Mouse (Mus musculus) E14TG2a.4 (cell line): ENCODE data around the gene Actn1.

Experiments
- H3K27me3 ChIP-seq: 2 replicates; pipeline ENCODE4 v1.6.1; 2014; ENCODE audit warnings: low read length, control low read depth; ENCODE audit not compliant: insufficient read depth
- H3K36me3 ChIP-seq: 2 replicates; pipeline ENCODE4 v1.6.1; 2014; ENCODE audit warnings: low read length, control low read depth; ENCODE audit not compliant: insufficient read depth
- H3K4me1 ChIP-seq: replicated peaks from 2 replicates; pipeline ENCODE4 v1.6.1; 2014; ENCODE audit warnings: low read depth, low read length, control low read depth
- H3K4me3 ChIP-seq: replicated peaks from 2 replicates; pipeline ENCODE4 v1.5.1; 2014; ENCODE audit warnings: mild to moderate bottlenecking, low read length
- H3K9me3 ChIP-seq: 2 replicates; pipeline ENCODE4 v1.6.1; 2014; ENCODE audit warnings: low read length, control low read depth
- CTCF ChIP-seq: conservative IDR thresholded peaks from 2 replicates; pipeline ENCODE4 v1.5.1; 2014; ENCODE audit warnings: low read length
- NANOG ChIP-seq: IDR thresholded peaks from 2 replicates; pipeline ENCODE4 v1.6.1; 2014; ENCODE audit warnings: borderline replicate concordance, low read length, mixed read lengths
- POU5F1 ChIP-seq: IDR thresholded peaks from 2 replicates; pipeline ENCODE4 v1.6.1; 2014; ENCODE audit warnings: low read length, borderline replicate concordance

Actn1 gene

GRCm38 (mm10) chr12:80203284-80203683 is 56.9 kb downstream of the Actn1 start:
- no peaks in the 10 kb centered on the region for H3K27me3 ChIP-seq
- H3K4me1 ChIP-seq = peaks cover 69% of the 10 kb centered on the region
- peaks cover 92% of the 10 kb centered on the region for H3K36me3 ChIP-seq
- H3K4me3 ChIP-seq = no peak overlapping the region
- TF ChIP-seq POU5F1 = no peak
- no peak for TF ChIP-seq CTCF
- no peak for TF ChIP-seq NANOG
- no peaks in the 10 kb centered on the region for H3K9me3 ChIP-seq

GRCm38 (mm10) chr12:80199738-80200137 is 60.4 kb downstream of the Actn1 start:
- H3K36me3 ChIP-seq = peaks cover 89% of the 10 kb centered on the region
- H3K4me1 ChIP-seq = peaks cover 61% of the 10 kb centered on the region
- H3K27me3 ChIP-seq = no peaks in the 10 kb centered on the region
- H3K9me3 ChIP-seq = no peaks in the 10 kb centered on the region
- TF ChIP-seq NANOG = no peak
- TF ChIP-seq POU5F1 = no peak
- peak; percentile 79 for TF ChIP-seq CTCF
- no peak overlapping the region for H3K4me3 ChIP-seq

GRCm38 (mm10) chr12:80198487-80198886 is 61.7 kb downstream of the Actn1 start:
- no peaks in the 10 kb centered on the region for H3K27me3 ChIP-seq
- H3K9me3 ChIP-seq = no peaks in the 10 kb centered on the region
- peaks cover 88% of the 10 kb centered on the region for H3K36me3 ChIP-seq
- TF ChIP-seq NANOG (no peak), CTCF (peak; percentile 81)
- H3K4me1 ChIP-seq = peaks cover 49% of the 10 kb centered on the region
- H3K4me3 ChIP-seq = no peak overlapping the region

GRCm38 (mm10) chr12:80197343-80197742 is 62.8 kb downstream of the Actn1 start:
- H3K27me3 ChIP-seq = no peaks in the 10 kb centered on the region
- no peaks in the 10 kb centered on the region for H3K9me3 ChIP-seq
- H3K4me3 ChIP-seq = no peak overlapping the region
- peak; percentile 96 for TF ChIP-seq CTCF
- TF ChIP-seq POU5F1 = no peak
- no peak for TF ChIP-seq NANOG
- peaks cover 42% of the 10 kb centered on the region for H3K4me1 ChIP-seq
- H3K36me3 ChIP-seq = peaks cover 88% of the 10 kb centered on the region

GRCm38 (mm10) chr12:80191806-80192205 is 68.4 kb downstream of the Actn1 start:
- no peaks in the 10 kb centered on the region for H3K27me3 ChIP-seq
- H3K4me1 ChIP-seq = peaks cover 29% of the 10 kb centered on the region
- H3K4me3 ChIP-seq = peak overlapping the region; percentile 26
- TF ChIP-seq CTCF (no peak), POU5F1 (no peak), NANOG (no peak)
- peaks cover 99% of the 10 kb centered on the region for H3K36me3 ChIP-seq
- no peaks in the 10 kb centered on the region for H3K9me3 ChIP-seq

- TF ChIP-seq POU5F1 (no peak), NANOG (no peak), CTCF (no peak)
- peak overlapping the region; percentile 26 for H3K4me3 ChIP-seq
- H3K36me3 ChIP-seq = peaks cover 99% of the 10 kb centered on the region
- H3K9me3 ChIP-seq = no peaks in the 10 kb centered on the region
- H3K4me1 ChIP-seq = peaks cover 24% of the 10 kb centered on the region
- H3K27me3 ChIP-seq = no peaks in the 10 kb centered on the region
These were observed 68.8 kb downstream of the Actn1 start for GRCm38 (mm10) chr12:80191371-80191770.

- TF ChIP-seq NANOG = no peak
- TF ChIP-seq CTCF = no peak
- TF ChIP-seq POU5F1 = no peak
- no peak overlapping the region for H3K4me3 ChIP-seq
- H3K36me3 ChIP-seq = peaks cover 99% of the 10 kb centered on the region
- H3K27me3 ChIP-seq = no peaks in the 10 kb centered on the region
- no peaks in the 10 kb centered on the region for H3K9me3 ChIP-seq
- peaks cover 23% of the 10 kb centered on the region for H3K4me1 ChIP-seq
These were observed 69.3 kb downstream of the Actn1 start for GRCm38 (mm10) chr12:80190915-80191314.

- Histone ChIP-seq H3K4me3 (no peak overlapping the region), H3K9me3 (no peaks in the 10 kb centered on the region), H3K36me3 (peaks cover 95% of the 10 kb centered on the region), H3K4me1 (peaks cover 31% of the 10 kb centered on the region), H3K27me3 (no peaks in the 10 kb centered on the region)
- TF ChIP-seq CTCF = no peak
These were observed 76.1 kb downstream of the Actn1 start for GRCm38 (mm10) chr12:80184041-80184440.

GRCm38 (mm10) chr12:80181831-80182230 is 78.3 kb downstream of the Actn1 start:
- H3K27me3 ChIP-seq = no peaks in the 10 kb centered on the region
- no peaks in the 10 kb centered on the region for H3K9me3 ChIP-seq
- H3K4me3 ChIP-seq = no peak overlapping the region
- TF ChIP-seq CTCF = no peak
- no peak for TF ChIP-seq POU5F1
- TF ChIP-seq NANOG = no peak
- peaks cover 93% of the 10 kb centered on the region for H3K36me3 ChIP-seq
- peaks cover 47% of the 10 kb centered on the region for H3K4me1 ChIP-seq
